Mouse (Mus musculus): ENCODE measurements around the gene Klk8.

- no peak for TF ChIP-seq CTCF (IDR thresholded peaks at IDR 0.05; ENCODE audit: borderline replicate concordance, extremely low read depth, insufficient read depth, insufficient read length)
- TF ChIP-seq POLR2A (IDR thresholded peaks at IDR 0.05; ENCODE audit: borderline replicate concordance, extremely low read depth, insufficient read depth, insufficient read length, poor library complexity, severe bottlenecking) = no peak
Observed at GRCm38 (mm10) chr7:43769636-43770035, 27.7 kb upstream of the Klk8 start.

All from brain, embryonic 14.5 days (tissue).